Mouse (Mus musculus) v-Abl transformed pro-B cells (cell line): Measurements from ENCODE around the gene Atp6v1a.

ENCODE experiments used
- in situ Hi-C, 2 experiments: fragments of 400-800 bp; cut with MboI; formaldehyde crosslinking; loops; one replicate each; pipeline ENCODE4 v1.15.1; 2025; ENCODE audit not compliant: unreplicated experiment in 2 of 2

Gene Atp6v1a

DNA sequence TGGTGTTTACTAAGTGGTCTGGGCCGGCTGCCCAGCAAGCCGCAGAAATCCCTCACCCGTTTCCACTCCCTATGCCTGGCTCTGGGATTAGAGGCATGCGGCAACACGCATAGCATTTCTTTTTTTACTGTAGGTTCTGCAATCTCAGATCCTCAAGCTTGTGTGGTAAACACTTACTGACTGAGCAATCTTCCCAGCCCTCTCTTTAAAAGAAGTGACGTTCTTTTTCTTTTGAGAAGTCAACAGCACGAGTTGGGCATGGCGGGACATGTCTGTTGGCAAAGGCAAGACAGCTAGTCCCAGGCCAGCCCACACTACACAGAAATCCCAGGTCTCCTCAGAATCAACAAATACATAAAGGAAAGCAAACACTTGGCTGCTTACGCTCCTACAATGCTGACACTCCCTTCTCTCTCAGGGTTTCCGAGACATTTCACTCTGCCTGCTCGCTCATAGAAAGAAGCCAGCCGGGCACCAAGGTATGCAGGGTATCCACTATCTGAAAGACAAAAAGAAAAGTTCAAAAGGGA lies 38.3 kb downstream of the Atp6v1a start:
- in situ Hi-C loops: no loop called here

GRCm38 (mm10) chr16:44099377-44099776 lies 40.1 kb downstream of the Atp6v1a start:
- in situ Hi-C loops: no loop called here

GRCm38 (mm10) chr16:44087650-44088049 lies 51.9 kb downstream of the Atp6v1a start:
- in situ Hi-C loops: no loop called here

- in situ Hi-C loops: loop anchor here (5.0 to 25.0 kb wide), 7 partner anchors 181 to 1901 kb away; no protein-coding TSS in a partner anchor
Measured at GRCm38 (mm10) chr16:44063025-44063894, 76.2 kb downstream of the Atp6v1a start, which contains the start of gene Gramd1c. Gramd1c (minus strand) TSS chr16:44063345.

GRCm38 (mm10) chr16:44061341-44061740 lies 78.2 kb downstream of the Atp6v1a start:
- in situ Hi-C loops: loop anchor here (5.0 to 25.0 kb wide), 7 partner anchors 179 to 1899 kb away; no protein-coding TSS in a partner anchor

GRCm38 (mm10) chr16:44060604-44061286 lies 78.8 kb downstream of the Atp6v1a start:
- in situ Hi-C loops: loop anchor here (5.0 to 25.0 kb wide), 7 partner anchors 178 to 1898 kb away; no protein-coding TSS in a partner anchor

DNA sequence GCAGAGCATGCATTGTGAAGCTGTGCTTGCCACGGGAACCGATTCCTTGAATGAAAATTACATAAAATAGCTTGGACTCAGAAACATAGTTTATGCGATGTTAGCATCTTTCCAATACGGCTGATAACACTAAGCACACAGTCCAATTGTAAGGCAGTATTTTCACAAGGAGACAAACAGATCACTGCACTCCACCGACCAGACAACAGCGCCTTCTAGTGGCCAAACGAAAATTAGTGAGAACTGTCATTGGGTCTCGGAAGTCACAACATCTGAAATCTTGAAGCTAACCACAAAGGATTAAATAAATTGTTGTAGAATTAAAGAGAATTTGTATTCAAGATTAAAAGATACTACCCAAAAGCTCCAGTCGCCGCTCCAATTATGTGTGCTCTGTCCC lies 80.8 kb downstream of the Atp6v1a start:
- in situ Hi-C loops: loop anchor here (5.0 to 25.0 kb wide), 5 partner anchors 176 to 1896 kb away; no protein-coding TSS in a partner anchor

- in situ Hi-C loops: loop anchor here (5.0 to 25.0 kb wide), 5 partner anchors 173 to 1893 kb away; no protein-coding TSS in a partner anchor
Measured at GRCm38 (mm10) chr16:44055766-44056165, 83.7 kb downstream of the Atp6v1a start.

DNA sequence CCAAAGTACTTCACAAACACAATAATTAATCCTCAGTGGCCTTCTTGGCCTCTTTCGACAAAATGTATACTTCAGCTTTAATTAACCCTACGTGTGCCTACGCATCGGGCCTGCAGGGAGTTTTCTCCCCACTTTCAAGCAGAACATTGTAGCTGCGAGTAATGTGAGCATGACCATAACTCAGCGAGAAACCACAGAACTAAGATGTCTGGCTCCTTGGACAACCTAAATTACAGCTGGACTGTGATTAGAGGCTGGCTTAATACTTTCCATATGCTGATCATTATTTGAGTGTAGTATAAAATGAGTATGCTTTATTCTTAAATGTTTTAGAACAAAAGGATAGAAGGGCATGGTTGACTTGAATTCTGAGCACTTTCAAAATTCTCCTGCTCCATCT lies 86.2 kb downstream of the Atp6v1a start:
- in situ Hi-C loops: loop anchor here (25.0 kb wide), 2 partner anchors 1216 to 1891 kb away; no protein-coding TSS in a partner anchor

- in situ Hi-C loops: loop anchor here (25.0 kb wide), 2 partner anchors 1215 to 1890 kb away; no protein-coding TSS in a partner anchor
Measured at GRCm38 (mm10) chr16:44052390-44052789, 87.1 kb downstream of the Atp6v1a start.

DNA sequence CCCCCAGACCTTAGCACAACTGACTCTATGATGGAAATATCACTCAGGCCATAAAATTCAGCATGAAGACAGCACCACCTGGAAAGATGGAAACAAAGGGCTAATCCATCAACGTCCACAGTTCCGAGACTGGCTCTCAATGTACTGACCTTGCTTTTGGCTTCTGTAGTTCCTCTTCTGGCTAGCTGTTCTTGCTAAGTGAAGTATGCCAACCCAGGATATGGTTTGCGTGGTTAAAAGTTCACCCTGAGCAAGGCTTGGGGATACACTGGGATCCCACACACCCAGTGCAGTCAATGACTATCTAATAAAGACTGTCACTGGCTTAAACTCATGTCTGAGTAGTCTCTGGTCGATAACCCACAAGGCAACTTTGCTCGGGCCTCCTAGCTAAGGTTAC lies 89.4 kb downstream of the Atp6v1a start:
- in situ Hi-C loops: loop anchor here (25.0 kb wide), 2 partner anchors 1213 to 1888 kb away; no protein-coding TSS in a partner anchor

- in situ Hi-C loops: no loop called here
Measured at GRCm38 (mm10) chr16:44039112-44039511, 100.4 kb downstream of the Atp6v1a start.
